Mouse (Mus musculus) embryonic facial prominence, embryonic 11.5 days (tissue): ENCODE data around the gene Mre11a. TPM values are rescaled to one million over a fixed set of nuclear protein-coding genes. Genes with fewer than 3 reads are reported as not detected.

ENCODE experiments used
- ATAC-seq: fragments of 200-750 bp; cut with Nextera tagmentation; replicated peaks from 2 replicates; pipeline ENCODE4 v1.8.0; 2017; ENCODE audit warnings: low read depth; ENCODE audit not compliant: insufficient number of reproducible peaks, low FRiP score, low TSS enrichment
- DNase-seq: peaks from one replicate; pipeline ENCODE4 v3.0.0-alpha.2; 2015; ENCODE audit warnings: low spot score
- H3K27ac ChIP-seq: fragments of 300-500 bp; sonication (generic); replicated peaks from 2 replicates; pipeline ENCODE4 v1.5.1; 2014; ENCODE audit warnings: mild to moderate bottlenecking, low read depth, low read length, control low read depth
- H3K27me3 ChIP-seq: fragments of 300-500 bp; sonication (generic); 2 replicates; pipeline ENCODE4 v1.6.1; 2014; ENCODE audit warnings: mild to moderate bottlenecking, low read length, moderate library complexity, mixed read lengths; ENCODE audit not compliant: control insufficient read depth, insufficient read depth
- H3K36me3 ChIP-seq: fragments of 300-500 bp; sonication (generic); replicated peaks from 2 replicates; pipeline ENCODE4 v1.6.1; 2014; ENCODE audit warnings: low read depth, mild to moderate bottlenecking, low read length, moderate library complexity, mixed read lengths; ENCODE audit not compliant: control insufficient read depth, insufficient read depth
- H3K4me1 ChIP-seq: fragments of 300-500 bp; sonication (generic); 2 replicates; pipeline ENCODE4 v1.6.1; 2014; ENCODE audit warnings: low read length, mixed read lengths; ENCODE audit not compliant: control insufficient read depth, insufficient read depth
- H3K4me2 ChIP-seq: fragments of 300-500 bp; sonication (generic); 2 replicates; pipeline ENCODE4 v1.6.1; 2014; ENCODE audit warnings: low read depth, mild to moderate bottlenecking, control low read depth, low read length, moderate library complexity
- H3K4me3 ChIP-seq: fragments of 300-500 bp; sonication (generic); 2 replicates; pipeline ENCODE4 v1.5.1; 2014; ENCODE audit warnings: low read depth, low read length, control low read depth
- H3K9ac ChIP-seq: fragments of 300-500 bp; sonication (generic); replicated peaks from 2 replicates; pipeline ENCODE4 v1.6.1; 2014; ENCODE audit warnings: mild to moderate bottlenecking, control low read depth, low read length
- H3K9me3 ChIP-seq: fragments of 300-500 bp; sonication (generic); replicated peaks from 2 replicates; pipeline ENCODE4 v1.6.1; 2016; ENCODE audit warnings: mild to moderate bottlenecking, low read length, inconsistent platforms, mixed read lengths; ENCODE audit not compliant: control insufficient read depth
- WGBS: fragments of 180-500 bp; shearing (Covaris S2); extraction: QIAGEN DNeasy Blood & Tissue Kit; methylation state at CpG from one replicate; pipeline ENCODE4 v1.1.7; 2014; 5-methylcytosine and 5-hydroxymethylcytosine counted together
- polyA plus RNA-seq: library from polyadenylated mRNA; unstranded; fragments of >200 nt; fragmentation: Nextera tagmentation; extraction: Ambion mirVana; gene quantifications from 2 replicates; pipeline ENCODE4 v1.2.1, GENCODE M21; 2014

The Mre11a gene
- polyA plus RNA-seq, 1 experiment from 2014 or later, result 39.2 TPM

- no peak overlapping the region for H3K9ac ChIP-seq
- H3K9me3 ChIP-seq, result no peaks in the 10 kb centered on the region
- H3K4me1 ChIP-seq, result no peaks in the 10 kb centered on the region
- no peak for ATAC-seq
- 80% methylated on average over 2 of the region's 2 CpGs for WGBS
- H3K4me3 ChIP-seq, result no peak overlapping the region
- H3K36me3 ChIP-seq, result no peaks in the 10 kb centered on the region
- H3K4me2 ChIP-seq, result no peak overlapping the region
- no peak overlapping the region for H3K27ac ChIP-seq
- no peaks in the 10 kb centered on the region for H3K27me3 ChIP-seq
- DNase-seq, result no peak
Observed at GRCm38 (mm10) chr9:14827875-14828274, 43.4 kb downstream of the Mre11a start.

GRCm38 (mm10) chr9:14832046-14832445 lies 47.6 kb downstream of the Mre11a start:
- Histone ChIP-seq H3K27ac (no peak overlapping the region), H3K4me3 (no peak overlapping the region), H3K4me2 (no peak overlapping the region), H3K36me3 (no peaks in the 10 kb centered on the region; the same call in 1 of the 2 replicates), H3K9me3 (no peaks in the 10 kb centered on the region), H3K4me1 (no peaks in the 10 kb centered on the region), H3K9ac (no peak overlapping the region), H3K27me3 (no peaks in the 10 kb centered on the region)
- ATAC-seq (no peak), DNase-seq (no peak)
- 86% methylated on average over 5 of the region's 5 CpGs for WGBS

GRCm38 (mm10) chr9:14835335-14836075 lies 51.1 kb downstream of the Mre11a start:
- 92% methylated on average over 6 of the region's 6 CpGs for WGBS
- H3K27me3 ChIP-seq, result no peaks in the 10 kb centered on the region
- H3K4me3 ChIP-seq, result no peak overlapping the region
- H3K36me3 ChIP-seq, result no peaks in the 10 kb centered on the region; the same call in 1 of the 2 replicates
- no peak for ATAC-seq
- H3K4me2 ChIP-seq, result no peak overlapping the region
- no peaks in the 10 kb centered on the region for H3K9me3 ChIP-seq
- no peak for DNase-seq
- no peak overlapping the region for H3K27ac ChIP-seq
- no peak overlapping the region for H3K9ac ChIP-seq
- H3K4me1 ChIP-seq, result no peaks in the 10 kb centered on the region

- H3K27me3 ChIP-seq, result no peaks in the 10 kb centered on the region
- H3K36me3 ChIP-seq, result no peaks in the 10 kb centered on the region; the same call in 1 of the 2 replicates
- no peak overlapping the region for H3K4me2 ChIP-seq
- H3K4me3 ChIP-seq, result no peak overlapping the region
- H3K27ac ChIP-seq, result no peak overlapping the region
- 75% methylated on average over 7 of the region's 7 CpGs for WGBS
- peak; percentile 20 for DNase-seq
- no peak for ATAC-seq
- no peak overlapping the region for H3K9ac ChIP-seq
- no peaks in the 10 kb centered on the region for H3K4me1 ChIP-seq
- no peaks in the 10 kb centered on the region for H3K9me3 ChIP-seq
Observed at GRCm38 (mm10) chr9:14839527-14839926, 55.1 kb downstream of the Mre11a start.

GRCm38 (mm10) chr9:14839970-14840369 lies 55.5 kb downstream of the Mre11a start:
- DNase-seq, result no peak
- H3K36me3 ChIP-seq, result no peaks in the 10 kb centered on the region; the same call in 1 of the 2 replicates
- H3K4me3 ChIP-seq, result no peak overlapping the region
- H3K9ac ChIP-seq, result no peak overlapping the region
- ATAC-seq, result no peak
- H3K4me2 ChIP-seq, result no peak overlapping the region
- no peak overlapping the region for H3K27ac ChIP-seq
- no peaks in the 10 kb centered on the region for H3K9me3 ChIP-seq
- no peaks in the 10 kb centered on the region for H3K27me3 ChIP-seq
- H3K4me1 ChIP-seq, result no peaks in the 10 kb centered on the region
- 74% methylated on average over 5 of the region's 5 CpGs for WGBS

- H3K9ac ChIP-seq, result no peak overlapping the region
- H3K4me3 ChIP-seq, result no peak overlapping the region
- H3K36me3 ChIP-seq, result no peaks in the 10 kb centered on the region
- WGBS, result 83% methylated on average over 10 of the region's 10 CpGs
- no peaks in the 10 kb centered on the region for H3K4me1 ChIP-seq
- no peak overlapping the region for H3K27ac ChIP-seq
- DNase-seq (no peak), ATAC-seq (no peak)
- H3K9me3 ChIP-seq, result no peaks in the 10 kb centered on the region
- no peak overlapping the region for H3K4me2 ChIP-seq
- H3K27me3 ChIP-seq, result no peaks in the 10 kb centered on the region
Observed at GRCm38 (mm10) chr9:14841878-14842761, 57.7 kb downstream of the Mre11a start.

GRCm38 (mm10) chr9:14843311-14843857 lies 58.9 kb downstream of the Mre11a start:
- Histone ChIP-seq H3K4me1 (no peaks in the 10 kb centered on the region), H3K27me3 (no peaks in the 10 kb centered on the region), H3K4me3 (no peak overlapping the region), H3K27ac (no peak overlapping the region), H3K36me3 (no peaks in the 10 kb centered on the region), H3K9ac (no peak overlapping the region), H3K9me3 (no peaks in the 10 kb centered on the region), H3K4me2 (no peak overlapping the region)
- ATAC-seq (no peak), DNase-seq (no peak)
- 91% methylated on average over 6 of the region's 6 CpGs for WGBS

GRCm38 (mm10) chr9:14843901-14844300 lies 59.4 kb downstream of the Mre11a start:
- Histone ChIP-seq H3K9ac (no peak overlapping the region), H3K27ac (no peak overlapping the region), H3K4me2 (no peak overlapping the region), H3K4me1 (no peaks in the 10 kb centered on the region), H3K36me3 (no peaks in the 10 kb centered on the region), H3K4me3 (no peak overlapping the region), H3K27me3 (no peaks in the 10 kb centered on the region), H3K9me3 (no peaks in the 10 kb centered on the region)
- DNase-seq, result no peak
- no peak for ATAC-seq
- WGBS, result 93% methylated on average over 3 of the region's 3 CpGs
